Mouse (Mus musculus) hindbrain, embryonic 16.5 days (tissue): ENCODE data around the gene Pde4c. TPM values are rescaled to one million over a fixed set of nuclear protein-coding genes. Genes with fewer than 3 reads are reported as not detected.

Experiments
- ATAC-seq: fragments of 200-750 bp; cut with Nextera tagmentation; 2 replicates; pipeline ENCODE4 v1.8.0; 2017; ENCODE audit warnings: moderate TSS enrichment, moderate library complexity
- H3K27ac ChIP-seq: fragments of 300-500 bp; sonication (generic); 2 replicates; pipeline ENCODE4 v1.5.1; 2014; ENCODE audit warnings: low read depth, mild to moderate bottlenecking, control low read depth, low read length, moderate library complexity
- H3K27me3 ChIP-seq: fragments of 300-500 bp; sonication (generic); replicated peaks from 2 replicates; pipeline ENCODE4 v1.6.1; 2014; ENCODE audit warnings: low read length; ENCODE audit not compliant: control insufficient read depth, insufficient read depth
- H3K36me3 ChIP-seq: fragments of 300-500 bp; sonication (generic); 2 replicates; pipeline ENCODE4 v1.6.1; 2014; ENCODE audit warnings: mild to moderate bottlenecking, low read length, moderate library complexity, mixed read lengths; ENCODE audit not compliant: control insufficient read depth, insufficient read depth
- H3K4me1 ChIP-seq: fragments of 300-500 bp; sonication (generic); 2 replicates; pipeline ENCODE4 v1.6.1; 2014; ENCODE audit warnings: low read depth, low read length; ENCODE audit not compliant: control insufficient read depth, insufficient read depth
- H3K4me2 ChIP-seq: fragments of 300-500 bp; sonication (generic); 2 replicates; pipeline ENCODE4 v1.6.1; 2014; ENCODE audit warnings: mild to moderate bottlenecking, low read length, control low read depth, moderate library complexity
- H3K4me3 ChIP-seq: fragments of 300-500 bp; sonication (generic); 2 replicates; pipeline ENCODE4 v1.5.1; 2014; ENCODE audit warnings: mild to moderate bottlenecking, low read length, control low read depth, moderate library complexity
- H3K9ac ChIP-seq: fragments of 300-500 bp; sonication (generic); 2 replicates; pipeline ENCODE4 v1.6.1; 2014; ENCODE audit warnings: low read depth, mild to moderate bottlenecking, control low read depth, low read length, moderate library complexity
- H3K9me3 ChIP-seq: fragments of 300-500 bp; sonication (generic); 2 replicates; pipeline ENCODE4 v1.6.1; 2014; ENCODE audit warnings: mild to moderate bottlenecking, low read length, moderate library complexity; ENCODE audit not compliant: control insufficient read depth
- WGBS: fragments of 180-500 bp; shearing (Covaris S2); extraction: QIAGEN DNeasy Blood & Tissue Kit; methylation state at CpG from one replicate; pipeline ENCODE4 v1.1.7; 2014; 5-methylcytosine and 5-hydroxymethylcytosine counted together
- polyA plus RNA-seq: library from polyadenylated mRNA; unstranded; fragments of >200 nt; fragmentation: Nextera tagmentation; extraction: Ambion mirVana; gene quantifications from 2 replicates; pipeline ENCODE4 v1.2.1, GENCODE M21; 2015

The Pde4c gene
- polyA plus RNA-seq, 1 experiment from 2014 or later = 0.19 TPM

- Histone ChIP-seq H3K4me2 (no peak overlapping the region), H3K4me3 (no peak overlapping the region), H3K9me3 (no peaks in the 10 kb centered on the region), H3K4me1 (peaks cover 24% of the 10 kb centered on the region), H3K27ac (peak overlapping the region; percentile 55; the same call in 1 of the 2 replicates), H3K36me3 (peaks cover 17% of the 10 kb centered on the region), H3K9ac (no peak overlapping the region), H3K27me3 (0 out of 2 replicates have a peak, but pooled peaks cover 2% of the 10 kb centered on the region)
- ATAC-seq = no peak
- 32% methylated on average over 21 of the region's 21 CpGs for WGBS
These were observed 29.6 kb downstream of the Pde4c start for GRCm38 (mm10) chr8:70753151-70753550.

GRCm38 (mm10) chr8:70754043-70754870 is 30.7 kb downstream of the Pde4c start, which contains the start of gene Rab3a:
Gene Rab3a (plus strand): TSS chr8:70754679.
- 0 out of 2 replicates have a peak, but pooled peaks cover 2% of the 10 kb centered on the region for H3K27me3 ChIP-seq
- H3K27ac ChIP-seq = peak within 1 kb of the TSS; percentile 93
- peaks cover 33% of the 10 kb centered on the region for H3K4me1 ChIP-seq
- no peaks in the 10 kb centered on the region for H3K9me3 ChIP-seq
- peak within 1 kb of the TSS; percentile 72 for H3K4me3 ChIP-seq
- H3K36me3 ChIP-seq = peaks cover 22% of the 10 kb centered on the region
- H3K9ac ChIP-seq = peak within 1 kb of the TSS; percentile 89
- H3K4me2 ChIP-seq = peak within 1 kb of the TSS; percentile 71
- ATAC-seq = peak; percentile 97
- WGBS = 8% methylated on average over 37 of the region's 37 CpGs

- peak overlapping the region; percentile 89 for H3K9ac ChIP-seq
- no peaks in the 10 kb centered on the region for H3K27me3 ChIP-seq
- WGBS = 11% methylated on average over 50 of the region's 50 CpGs
- peak; percentile 21 for ATAC-seq
- H3K4me2 ChIP-seq = peak overlapping the region; percentile 71
- H3K4me3 ChIP-seq = peak overlapping the region; percentile 72
- H3K36me3 ChIP-seq = peaks cover 22% of the 10 kb centered on the region
- peak overlapping the region; percentile 93 for H3K27ac ChIP-seq
- peaks cover 41% of the 10 kb centered on the region for H3K4me1 ChIP-seq
- H3K9me3 ChIP-seq = no peaks in the 10 kb centered on the region
These were observed 31.5 kb downstream of the Pde4c start for GRCm38 (mm10) chr8:70754871-70755660.

- peaks cover 44% of the 10 kb centered on the region for H3K4me1 ChIP-seq
- H3K27ac ChIP-seq = no peak overlapping the region
- H3K4me3 ChIP-seq = peak overlapping the region; percentile 72
- no peaks in the 10 kb centered on the region for H3K9me3 ChIP-seq
- H3K9ac ChIP-seq = peak overlapping the region; percentile 89; the same call in 1 of the 2 replicates
- H3K4me2 ChIP-seq = peak overlapping the region; percentile 71
- peaks cover 22% of the 10 kb centered on the region for H3K36me3 ChIP-seq
- ATAC-seq = no peak
- H3K27me3 ChIP-seq = no peaks in the 10 kb centered on the region
- 85% methylated on average over 24 of the region's 24 CpGs for WGBS
These were observed 32.3 kb downstream of the Pde4c start for GRCm38 (mm10) chr8:70755661-70756475.

GRCm38 (mm10) chr8:70756476-70757040 is 33.0 kb downstream of the Pde4c start:
- H3K36me3 ChIP-seq = peaks cover 22% of the 10 kb centered on the region
- no peaks in the 10 kb centered on the region for H3K9me3 ChIP-seq
- H3K9ac ChIP-seq = no peak overlapping the region
- peaks cover 44% of the 10 kb centered on the region for H3K4me1 ChIP-seq
- no peak overlapping the region; the same call in 1 of the 2 replicates for H3K27ac ChIP-seq
- no peaks in the 10 kb centered on the region for H3K27me3 ChIP-seq
- WGBS = 88% methylated on average over 6 of the region's 6 CpGs
- H3K4me2 ChIP-seq = no peak overlapping the region
- no peak overlapping the region for H3K4me3 ChIP-seq
- no peak for ATAC-seq

- Histone ChIP-seq H3K36me3 (peaks cover 22% of the 10 kb centered on the region), H3K4me1 (peaks cover 44% of the 10 kb centered on the region), H3K4me2 (no peak overlapping the region), H3K9me3 (no peaks in the 10 kb centered on the region), H3K4me3 (no peak overlapping the region), H3K9ac (peak overlapping the region; percentile 14; the same call in 1 of the 2 replicates), H3K27ac (peak overlapping the region; percentile 46; the same call in 1 of the 2 replicates), H3K27me3 (no peaks in the 10 kb centered on the region)
- ATAC-seq = no peak
- 57% methylated on average over 22 of the region's 22 CpGs for WGBS
These were observed 34.2 kb downstream of the Pde4c start for GRCm38 (mm10) chr8:70757523-70758307.

DNA sequence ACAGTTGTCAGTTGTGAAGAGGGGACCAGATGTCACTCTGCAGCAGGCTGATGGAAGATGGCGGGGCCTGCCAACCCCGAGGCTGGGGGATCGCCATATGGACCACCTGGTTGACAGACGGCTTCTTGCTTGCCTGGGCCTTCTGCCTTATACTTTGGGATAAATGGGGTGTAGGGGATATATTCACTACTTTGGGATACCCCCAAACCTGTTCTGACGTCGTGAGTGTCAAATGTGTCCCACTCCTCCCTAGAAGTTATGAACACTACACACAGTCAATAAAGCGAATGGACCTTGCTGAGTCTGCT is 34.7 kb downstream of the Pde4c start:
- H3K36me3 ChIP-seq = peaks cover 22% of the 10 kb centered on the region
- H3K4me2 ChIP-seq = no peak overlapping the region
- ATAC-seq = no peak
- WGBS = 67% methylated on average over 7 of the region's 7 CpGs
- H3K9ac ChIP-seq = no peak overlapping the region; the same call in 1 of the 2 replicates
- H3K9me3 ChIP-seq = no peaks in the 10 kb centered on the region
- H3K27ac ChIP-seq = peak overlapping the region; percentile 21; the same call in 1 of the 2 replicates
- no peak overlapping the region for H3K4me3 ChIP-seq
- peaks cover 44% of the 10 kb centered on the region for H3K4me1 ChIP-seq
- H3K27me3 ChIP-seq = no peaks in the 10 kb centered on the region
